8 mouse cellular contexts compared by ENCODE assay signal in genomic region chr6:135087721-135088451, GRCm38 (mm10). TPM values are rescaled to one million over a fixed set of nuclear protein-coding genes. Genes with fewer than 3 reads are reported as not detected.
A peak's percentile ranks its signal among the peaks of the same experiment; 100 is the strongest.
DNase-seq lines count a peak whose midpoint lies in the region; ATAC-seq and TF ChIP-seq lines count a peak whose summit lies in the region.

No protein-coding gene starts in this region.

- TF ChIP-seq POLR2A in cortical plate, adult 2 months (IDR thresholded peaks at IDR 0.05; ENCODE audit: extremely low read depth, insufficient read depth, low read length): no peak

- peak; percentile 90 for TF ChIP-seq CTCF in cortical plate, adult 2 months (IDR thresholded peaks at IDR 0.05; ENCODE audit: extremely low read depth, insufficient read depth, low read length)

- intact Hi-C loops in left cerebral cortex, postnatal 10 days (cut with DNase I): loop anchor here (2.0 to 10.0 kb wide), 3 partner anchors 57 to 283 kb away; no protein-coding TSS in a partner anchor

- no peak overlapping the region for H3K27ac ChIP-seq in cortical plate, adult 2 months (ENCODE audit: insufficient read depth, low read length)

- peak; percentile 59 for ATAC-seq in activated CD4-positive, CD25-positive, alpha-beta regulatory T cell, adult 4 months
- ATAC-seq in megakaryocyte-erythroid progenitor cell, adult 5-6 weeks (replicated peaks; ENCODE audit: low FRiP score, low TSS enrichment, poor library complexity, severe bottlenecking): peak; percentile 91

- H3K4me3 ChIP-seq in cortical plate, adult 2 months (ENCODE audit: insufficient read depth, low read length): peak overlapping the region; percentile 1; the same call in 1 of the 2 replicates

- DNase-seq in gastrocnemius, postnatal 10 days: peak; percentile 85
- peak; percentile 82 for DNase-seq in induced T-regulatory cell, adult 2 months (ENCODE audit: low read depth)
- peak; percentile 80 to 82 for DNase-seq in left cerebral cortex, postnatal 10 days (ENCODE audit: extremely low spot score in 1 of 2, low spot score in 2 of 2)
- peak; percentile 80 for DNase-seq in right cerebral cortex, postnatal 25 days
- DNase-seq in urinary bladder, postnatal 36 days (ENCODE audit: low spot score in 2 of 2): peak; percentile 69

- H3K4me1 ChIP-seq in cortical plate, adult 2 months (ENCODE audit: control insufficient read depth, insufficient read depth, low read length): no peaks in the 10 kb centered on the region

RNA-seq across cellular contexts. Expression of gene Gprc5a, which starts 22.4 kb away (rescaled TPM):
- polyA plus RNA-seq in activated CD4-positive, CD25-positive, alpha-beta regulatory T cell, adult 4 months (2017; shearing (Covaris generic)): under 1 TPM; 0.26 to 0.45 TPM
- polyA plus RNA-seq in cortical plate, adult 2 months (2012; rRNA removed): 0.09 and 0.13 TPM in 2 replicates
- under 1 TPM; 0.56 to 0.66 TPM for total RNA-seq in gastrocnemius, postnatal 10 days (2021)
- under 1 TPM; 0.21 to 0.26 TPM for total RNA-seq in left cerebral cortex, postnatal 10 days (2021)
- not detected in 2 replicates for total RNA-seq in megakaryocyte-erythroid progenitor cell, adult 5-6 weeks (2014; fragmentation: Nextera tagmentation)
- 1.1 TPM in 1 of 2 replicates, not detected in the other for total RNA-seq in megakaryocyte-erythroid progenitor cell, adult 5-6 weeks (2017)

RNA-seq across cellular contexts. Expression of gene Gprc5d, which starts 30.2 kb away (rescaled TPM):
- not detected for polyA plus RNA-seq in activated CD4-positive, CD25-positive, alpha-beta regulatory T cell, adult 4 months (2017; shearing (Covaris generic))
- polyA plus RNA-seq in cortical plate, adult 2 months (2012; rRNA removed): 0.42 and 0.61 TPM in 2 replicates
- total RNA-seq in gastrocnemius, postnatal 10 days (2021): not detected
- not detected for total RNA-seq in left cerebral cortex, postnatal 10 days (2021)
- not detected in 2 replicates for total RNA-seq in megakaryocyte-erythroid progenitor cell, adult 5-6 weeks (2014; fragmentation: Nextera tagmentation)
- not detected in 2 replicates for total RNA-seq in megakaryocyte-erythroid progenitor cell, adult 5-6 weeks (2017)
